Mouse (Mus musculus) lung, embryonic 15.5 days (tissue): ENCODE measurements at regions not wholly inside any gene's neighbourhood (a gene's known extent, or its start where the extent isn't known, plus 50 kb on each side); places are given as distances from the start of the nearest gene placed in this dataset.

Source experiments
- ATAC-seq: fragments of 200-750 bp; cut with Nextera tagmentation; 2 replicates; pipeline ENCODE4 v1.8.0; 2017; ENCODE audit warnings: moderate number of reproducible peaks, borderline replicate concordance; ENCODE audit not compliant: low FRiP score, low TSS enrichment; ENCODE audit errors: extremely low read depth
- H3K27ac ChIP-seq: fragments of 300-500 bp; sonication (generic); 2 replicates; pipeline ENCODE4 v1.5.1; 2015; ENCODE audit warnings: moderate library complexity, mild to moderate bottlenecking, inconsistent platforms
- H3K27me3 ChIP-seq: fragments of 300-500 bp; sonication (generic); 2 replicates; pipeline ENCODE4 v1.6.1; 2015; ENCODE audit warnings: inconsistent platforms
- H3K36me3 ChIP-seq: fragments of 300-500 bp; sonication (generic); 2 replicates; pipeline ENCODE4 v1.6.1; 2015; ENCODE audit warnings: inconsistent platforms
- H3K4me1 ChIP-seq: fragments of 300-500 bp; sonication (generic); 2 replicates; pipeline ENCODE4 v1.6.1; 2015; ENCODE audit warnings: inconsistent platforms
- H3K4me2 ChIP-seq: fragments of 300-500 bp; sonication (generic); 2 replicates; pipeline ENCODE4 v1.6.1; 2015; ENCODE audit warnings: inconsistent platforms, mild to moderate bottlenecking, moderate library complexity
- H3K4me3 ChIP-seq: fragments of 300-500 bp; sonication (generic); 2 replicates; pipeline ENCODE4 v1.5.1; 2015; ENCODE audit warnings: mild to moderate bottlenecking, inconsistent platforms
- H3K9ac ChIP-seq: fragments of 300-500 bp; sonication (generic); 2 replicates; pipeline ENCODE4 v1.6.1; 2015; ENCODE audit warnings: inconsistent platforms
- H3K9me3 ChIP-seq: fragments of 300-500 bp; sonication (generic); 2 replicates; pipeline ENCODE4 v1.6.1; 2016; ENCODE audit warnings: inconsistent platforms
- WGBS: fragments of 180-500 bp; shearing (Covaris S2); methylation state at CpG from one replicate; pipeline ENCODE4 v1.1.7; 2015; 5-methylcytosine and 5-hydroxymethylcytosine counted together

DNA sequence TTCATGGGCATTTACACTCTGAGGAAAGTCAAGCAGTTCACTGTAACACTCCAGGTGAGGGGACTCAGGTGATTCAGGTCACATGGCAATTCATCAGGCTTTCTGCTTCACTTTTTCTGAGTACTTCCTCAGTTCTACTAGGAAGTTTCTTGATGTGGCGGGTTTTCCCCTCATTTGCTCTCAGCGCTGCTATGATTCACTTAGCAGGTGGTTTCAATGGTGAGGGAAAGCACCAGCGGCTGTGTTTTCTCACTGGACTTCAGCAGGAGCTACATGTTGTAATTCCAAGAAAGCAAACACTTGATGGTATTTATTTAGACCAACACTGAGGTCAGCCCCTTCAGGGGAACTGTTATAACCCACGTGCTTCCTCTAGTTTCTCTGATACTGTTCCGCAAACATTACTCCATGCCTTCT, 229.4 kb downstream of the Gm7489 start:
- Histone ChIP-seq H3K4me1 (no peaks in the 10 kb centered on the region), H3K9ac (no peak overlapping the region), H3K27ac (no peak overlapping the region), H3K4me2 (no peak overlapping the region), H3K9me3 (no peaks in the 10 kb centered on the region), H3K36me3 (no peaks in the 10 kb centered on the region), H3K4me3 (no peak overlapping the region), H3K27me3 (no peaks in the 10 kb centered on the region)
- 55% methylated on average over 5 of the region's 5 CpGs for whole genome bisulfite sequencing
- peak; percentile 81; the same call in 1 of the 2 replicates for ATAC-seq

DNA sequence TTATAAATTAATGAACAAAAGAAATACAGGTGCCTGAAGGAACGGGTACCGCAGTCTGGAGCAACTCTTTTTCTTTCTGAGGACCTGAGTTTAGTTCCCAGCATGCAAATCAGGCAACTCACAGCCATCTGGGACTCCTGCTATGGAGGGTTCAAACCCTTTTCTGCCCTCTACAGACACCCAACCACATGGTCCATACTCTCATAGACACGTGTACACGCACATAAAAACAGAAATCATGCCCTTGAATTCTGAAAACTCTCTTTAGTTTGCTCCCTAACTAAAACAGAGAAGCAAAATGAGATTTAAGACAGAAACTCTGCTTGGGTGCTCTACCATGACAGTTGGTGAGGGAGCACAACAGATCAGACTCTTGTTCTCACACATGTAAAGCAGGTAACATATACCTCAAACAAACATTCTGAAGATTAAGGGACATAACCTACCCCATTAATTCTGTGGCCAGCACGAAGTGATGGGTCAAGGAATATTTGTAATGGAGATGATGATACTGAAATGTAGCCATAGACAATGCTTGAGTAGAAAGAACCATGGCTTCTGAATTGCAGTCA, 233.3 kb downstream of the Gm7489 start:
- Histone ChIP-seq H3K4me1 (no peaks in the 10 kb centered on the region), H3K27ac (no peak overlapping the region), H3K9me3 (no peaks in the 10 kb centered on the region), H3K9ac (no peak overlapping the region), H3K36me3 (no peaks in the 10 kb centered on the region), H3K27me3 (no peaks in the 10 kb centered on the region), H3K4me3 (no peak overlapping the region), H3K4me2 (no peak overlapping the region)
- 81% methylated on average over 5 of the region's 5 CpGs for WGBS
- no peak for ATAC-seq

GRCm38 (mm10) chr15:54120456-54120855, 235.8 kb downstream of the Gm7489 start:
- ATAC-seq: no peak
- no peaks in the 10 kb centered on the region for H3K36me3 ChIP-seq
- no peaks in the 10 kb centered on the region for H3K9me3 ChIP-seq
- H3K27me3 ChIP-seq: no peaks in the 10 kb centered on the region
- H3K27ac ChIP-seq: no peak overlapping the region
- 77% methylated on average over 3 of the region's 3 CpGs for WGBS
- H3K4me2 ChIP-seq: no peak overlapping the region
- H3K4me1 ChIP-seq: no peaks in the 10 kb centered on the region
- H3K4me3 ChIP-seq: no peak overlapping the region
- H3K9ac ChIP-seq: no peak overlapping the region

DNA sequence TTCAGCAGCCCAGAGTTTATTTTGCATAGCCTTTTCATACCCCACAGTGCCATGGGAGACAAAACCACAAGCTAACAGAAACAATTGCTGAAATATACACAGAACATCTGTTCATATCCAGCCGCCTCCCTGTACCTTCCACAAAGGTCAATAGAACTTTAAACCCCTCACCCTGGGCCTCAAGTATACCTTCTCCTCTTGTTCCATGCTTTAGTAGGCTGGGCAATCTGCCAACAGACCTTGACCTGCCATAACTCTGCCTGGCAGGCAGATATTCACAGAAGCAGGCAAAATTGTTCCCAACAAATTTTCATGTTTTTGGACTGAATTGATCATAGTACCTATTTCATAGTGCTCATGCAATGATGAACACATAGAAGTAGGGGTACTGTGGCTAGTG, 279.6 kb downstream of the Gm7489 start:
- H3K9ac ChIP-seq: no peak overlapping the region

GRCm38 (mm10) chr15:54167842-54168361, 283.2 kb downstream of the Gm7489 start:
- H3K36me3 ChIP-seq: no peaks in the 10 kb centered on the region
- WGBS: 82% methylated on average over 3 of the region's 3 CpGs
- no peaks in the 10 kb centered on the region for H3K27me3 ChIP-seq
- H3K4me2 ChIP-seq: no peak overlapping the region
- H3K9ac ChIP-seq: no peak overlapping the region
- H3K4me3 ChIP-seq: no peak overlapping the region
- H3K4me1 ChIP-seq: no peaks in the 10 kb centered on the region
- no peak overlapping the region for H3K27ac ChIP-seq
- H3K9me3 ChIP-seq: no peaks in the 10 kb centered on the region
- ATAC-seq: no peak

More for the DNA sequence above, 279.6 kb downstream of the Gm7489 start:
- Histone ChIP-seq H3K9me3 (no peaks in the 10 kb centered on the region), H3K36me3 (no peaks in the 10 kb centered on the region), H3K4me1 (no peaks in the 10 kb centered on the region), H3K27ac (no peak overlapping the region), H3K4me3 (no peak overlapping the region), H3K27me3 (no peaks in the 10 kb centered on the region), H3K4me2 (no peak overlapping the region)
- no peak for ATAC-seq
- 14% methylated on average over 1 of the region's 1 CpGs for WGBS

- Histone ChIP-seq H3K4me2 (no peak overlapping the region), H3K4me1 (no peaks in the 10 kb centered on the region), H3K27ac (no peak overlapping the region), H3K27me3 (no peaks in the 10 kb centered on the region), H3K9ac (no peak overlapping the region), H3K4me3 (no peak overlapping the region), H3K9me3 (no peaks in the 10 kb centered on the region), H3K36me3 (no peaks in the 10 kb centered on the region)
- WGBS: 65% methylated on average over 2 of the region's 2 CpGs
- no peak for ATAC-seq
Measured at GRCm38 (mm10) chr15:54177221-54177620, 292.5 kb downstream of the Gm7489 start.

- H3K4me2 ChIP-seq: no peak overlapping the region
- no peak for ATAC-seq
- H3K4me1 ChIP-seq: no peaks in the 10 kb centered on the region
- no peak overlapping the region for H3K9ac ChIP-seq
- no peak overlapping the region for H3K4me3 ChIP-seq
- no peak overlapping the region for H3K27ac ChIP-seq
- H3K9me3 ChIP-seq: no peaks in the 10 kb centered on the region
- H3K36me3 ChIP-seq: no peaks in the 10 kb centered on the region
- WGBS: 92% methylated on average over 3 of the region's 3 CpGs
- no peaks in the 10 kb centered on the region for H3K27me3 ChIP-seq
Measured at GRCm38 (mm10) chr15:54177791-54178190, 293.1 kb downstream of the Gm7489 start.
